Mouse (Mus musculus): Measurements from ENCODE around the gene Lfng.

The Lfng gene

GRCm38 (mm10) chr5:140615321-140616109, 8.4 kb downstream of the Lfng start:
- in situ Hi-C loops (cut with MboI, MseI), result loop anchor here (5.0 kb wide), 2 partner anchors 48 to 73 kb away; partner anchors contain the start of gene Grifin

- in situ Hi-C loops (cut with MboI, MseI), result loop anchor here (5.0 kb wide), 2 partner anchors 49 to 74 kb away; partner anchors contain the start of gene Grifin
These were observed 9.0 kb downstream of the Lfng start for GRCm38 (mm10) chr5:140616110-140616503.

- in situ Hi-C loops (cut with MboI, MseI), result loop anchor here (5.0 kb wide), 2 partner anchors 49 to 74 kb away; partner anchors contain the start of gene Grifin
These were observed 9.6 kb downstream of the Lfng start for GRCm38 (mm10) chr5:140616691-140617090.

- in situ Hi-C loops (cut with MboI, MseI), result loop anchor here (5.0 kb wide), 2 partner anchors 50 to 75 kb away; partner anchors contain the start of gene Grifin
These were observed 10.6 kb downstream of the Lfng start for GRCm38 (mm10) chr5:140617714-140618113.

GRCm38 (mm10) chr5:140619151-140619771, 12.1 kb downstream of the Lfng start:
- in situ Hi-C loops (cut with MboI, MseI), result loop anchor here (5.0 kb wide), 2 partner anchors 52 to 77 kb away; partner anchors contain the start of gene Grifin

- in situ Hi-C loops (cut with MboI, MseI), result loop anchor here (5.0 kb wide), 2 partner anchors 53 to 78 kb away; partner anchors contain the start of gene Grifin
These were observed 13.0 kb downstream of the Lfng start for GRCm38 (mm10) chr5:140619895-140620736.

GRCm38 (mm10) chr5:140621092-140621491, 14.0 kb downstream of the Lfng start:
- in situ Hi-C loops (cut with MboI, MseI), result no loop called here

- in situ Hi-C loops (cut with MboI, MseI), result no loop called here
These were observed 14.4 kb downstream of the Lfng start for GRCm38 (mm10) chr5:140621517-140621916.

GRCm38 (mm10) chr5:140622978-140623670, 16.0 kb downstream of the Lfng start:
- in situ Hi-C loops (cut with MboI, MseI), result no loop called here

- in situ Hi-C loops (cut with MboI, MseI), result no loop called here
These were observed 16.7 kb downstream of the Lfng start for GRCm38 (mm10) chr5:140623791-140624190.

- in situ Hi-C loops (cut with MboI, MseI), result no loop called here
These were observed 17.1 kb downstream of the Lfng start for GRCm38 (mm10) chr5:140624238-140624637.

- in situ Hi-C loops (cut with MboI, MseI), result no loop called here
These were observed 17.8 kb downstream of the Lfng start for GRCm38 (mm10) chr5:140624961-140625360.

- in situ Hi-C loops (cut with MboI, MseI), result no loop called here
These were observed 20.5 kb downstream of the Lfng start for GRCm38 (mm10) chr5:140627580-140627979.

GRCm38 (mm10) chr5:140628995-140629394, 21.9 kb downstream of the Lfng start:
- in situ Hi-C loops (cut with MboI, MseI), result no loop called here

- in situ Hi-C loops (cut with MboI, MseI), result no loop called here
These were observed 26.3 kb downstream of the Lfng start for GRCm38 (mm10) chr5:140633432-140633831.

- in situ Hi-C loops (cut with MboI, MseI), result no loop called here
These were observed 27.9 kb downstream of the Lfng start for GRCm38 (mm10) chr5:140634798-140635722.

- in situ Hi-C loops (cut with MboI, MseI), result no loop called here
These were observed 29.4 kb downstream of the Lfng start for GRCm38 (mm10) chr5:140636316-140637057.

- in situ Hi-C loops (cut with MboI, MseI), result no loop called here
These were observed 29.9 kb downstream of the Lfng start for GRCm38 (mm10) chr5:140637058-140637410.

GRCm38 (mm10) chr5:140637989-140638388, 30.9 kb downstream of the Lfng start:
- in situ Hi-C loops (cut with MboI, MseI), result no loop called here
